Mouse (Mus musculus): ENCODE measurements at regions not wholly inside any gene's neighbourhood (a gene's known extent, or its start where the extent isn't known, plus 50 kb on each side); places are given as distances from the start of the nearest gene placed in this dataset.
"Not testable (repeated sequence)": the region's sequence is repeated elsewhere in the genome, so short reads cannot be mapped to it uniquely, and the experiment has no call there.

DNA sequence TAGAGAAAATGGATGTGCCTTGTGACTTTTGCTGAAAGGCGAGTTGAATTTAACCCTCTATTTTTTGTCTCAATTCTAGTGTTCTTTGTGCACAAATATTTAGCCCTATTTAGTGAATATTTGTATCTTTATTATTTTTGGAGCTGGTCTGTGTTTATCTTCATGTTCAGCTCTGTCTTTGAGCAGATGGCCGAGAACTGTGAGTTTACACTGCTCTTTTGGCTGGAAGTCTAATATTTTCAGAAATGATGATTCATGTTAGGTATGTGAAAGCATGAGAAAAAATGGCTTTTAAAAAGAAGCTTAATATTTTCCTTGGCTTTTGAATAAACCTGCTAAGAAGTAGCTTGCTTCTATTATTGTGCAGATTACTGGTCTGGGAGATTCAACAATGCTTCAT, 505.4 kb downstream of the Sema5a start:
- DNase-seq (ENCODE audit: low read depth, low spot score), result no peak

DNA sequence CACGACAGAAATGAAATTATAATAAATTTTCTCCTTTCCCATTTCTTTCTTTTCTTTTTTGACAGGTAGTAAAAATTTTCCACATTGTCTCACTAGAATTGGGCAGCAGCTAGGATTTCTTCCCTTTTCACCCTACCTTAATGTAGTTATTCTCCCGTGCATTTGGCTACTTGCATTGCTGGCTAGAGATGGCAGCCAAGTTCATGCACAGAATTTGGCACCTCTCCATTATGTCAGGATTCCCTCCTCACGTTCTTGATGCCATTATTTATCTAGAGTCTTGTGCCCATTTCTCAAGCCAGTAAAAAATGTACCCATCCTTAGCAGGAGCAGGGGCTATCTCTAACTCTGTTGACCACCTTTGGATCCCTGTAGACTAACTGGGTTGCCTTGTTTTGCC, 507.4 kb downstream of the Sema5a start:
- no peak for DNase-seq (ENCODE audit: low read depth, low spot score)

DNA sequence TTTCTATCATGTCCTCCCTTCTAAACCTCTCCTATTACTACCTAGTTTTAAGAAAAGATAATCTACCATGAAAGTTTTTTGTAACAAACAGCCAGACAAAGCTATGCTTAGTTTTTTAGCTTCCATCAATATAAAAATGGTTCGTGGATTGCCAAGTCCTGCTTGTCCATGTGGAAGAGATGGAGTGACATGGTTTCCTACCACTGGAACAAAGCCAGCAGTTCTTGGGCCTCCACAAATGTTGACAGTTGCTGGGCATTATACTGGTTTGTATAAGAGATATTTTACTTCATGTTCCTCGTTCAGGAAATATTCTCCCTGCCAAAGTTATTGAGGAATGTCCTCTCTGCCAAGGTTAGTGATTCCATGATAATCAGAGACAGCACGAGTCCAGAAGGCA, 515.5 kb downstream of the Sema5a start:
- no peak for DNase-seq (ENCODE audit: low read depth, low spot score)

DNA sequence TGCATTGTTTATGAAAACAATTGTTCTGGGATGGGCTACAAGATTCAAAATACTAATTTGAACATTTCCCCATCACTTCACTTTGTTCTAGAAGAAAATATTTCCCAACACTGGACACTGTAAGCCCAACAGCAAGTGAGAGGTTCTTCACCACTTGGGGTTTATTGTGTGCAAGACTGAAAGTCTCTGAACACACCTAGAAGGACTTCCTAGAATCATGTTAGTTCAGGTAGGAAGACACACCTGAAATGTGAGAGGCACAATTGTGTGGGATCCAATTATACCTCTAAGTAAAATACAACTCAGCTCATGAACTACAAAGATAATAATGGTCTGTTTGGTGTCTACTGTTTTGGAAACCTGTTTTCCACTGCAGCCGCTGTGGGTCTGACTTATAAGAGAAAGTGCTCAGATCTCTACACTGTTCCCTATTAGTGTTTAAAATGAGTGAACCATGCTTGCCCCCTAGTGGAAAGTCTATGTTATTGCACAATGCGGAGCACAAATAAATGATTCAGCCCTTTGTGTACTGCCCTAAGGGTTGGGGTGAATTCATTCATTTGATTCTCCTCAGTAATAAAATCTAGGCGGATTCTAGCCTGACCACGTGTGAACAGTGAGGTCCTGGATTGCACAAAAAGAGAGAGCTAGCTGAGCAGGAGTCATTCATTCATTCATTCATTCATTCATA, 521.5 kb downstream of the Sema5a start:
- DNase-seq (ENCODE audit: low read depth, low spot score), result peak; percentile 40

DNA sequence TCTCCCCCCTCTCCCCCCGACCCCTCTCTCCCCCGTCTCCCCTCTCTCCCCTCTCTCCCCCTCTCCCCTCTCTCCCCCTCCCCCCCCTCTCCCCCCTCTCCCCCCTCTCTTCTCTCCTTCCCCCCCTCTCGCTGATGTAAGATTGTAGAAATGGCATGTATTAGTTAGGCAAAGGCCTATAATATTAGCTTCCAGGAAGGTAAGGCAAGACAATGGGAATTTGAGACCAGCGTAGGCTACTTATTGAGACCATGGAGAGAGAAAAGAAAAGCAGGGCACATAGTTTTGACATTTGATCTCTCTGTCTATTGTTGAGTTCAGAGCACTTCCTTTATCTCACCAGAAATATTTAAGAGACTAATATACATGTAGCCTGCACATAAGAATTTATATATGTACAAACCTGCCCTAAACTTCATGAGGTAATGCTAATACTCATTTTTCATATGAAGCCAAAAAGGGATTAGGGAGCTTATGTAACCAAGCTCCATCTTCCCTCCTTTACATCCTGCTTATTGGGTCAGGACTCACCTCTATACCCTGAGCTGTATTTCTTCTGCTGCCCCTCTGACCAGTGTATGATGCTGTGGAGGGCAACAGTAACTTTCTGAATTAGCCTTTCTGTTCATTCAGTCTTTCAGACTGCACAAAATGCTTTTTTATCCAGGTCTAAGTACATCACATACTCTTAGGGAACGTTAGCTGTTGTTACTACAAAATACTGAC, 522.3 kb downstream of the Sema5a start:
- no peak for DNase-seq (ENCODE audit: low read depth, low spot score)

DNA sequence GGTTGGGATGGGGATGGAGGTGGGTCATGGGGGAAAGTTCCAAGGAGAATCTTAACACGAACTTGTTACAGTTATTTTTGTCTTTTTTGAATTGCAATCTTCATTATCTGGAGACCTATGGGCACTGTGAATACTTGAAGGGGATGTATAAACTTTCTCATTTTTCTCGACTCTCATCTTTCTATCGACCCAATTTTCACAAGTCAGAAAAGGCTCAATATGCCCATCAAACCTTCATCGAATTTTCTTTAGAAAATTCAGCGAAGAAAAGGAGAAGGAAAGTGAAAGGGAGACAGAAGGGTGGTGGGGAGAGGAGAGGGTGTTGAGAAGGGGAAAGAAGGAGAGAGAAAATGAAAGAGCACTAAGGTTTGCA, 533.6 kb downstream of the Sema5a start:
- DNase-seq (ENCODE audit: low read depth, low spot score), result not testable (repeated sequence)

DNA sequence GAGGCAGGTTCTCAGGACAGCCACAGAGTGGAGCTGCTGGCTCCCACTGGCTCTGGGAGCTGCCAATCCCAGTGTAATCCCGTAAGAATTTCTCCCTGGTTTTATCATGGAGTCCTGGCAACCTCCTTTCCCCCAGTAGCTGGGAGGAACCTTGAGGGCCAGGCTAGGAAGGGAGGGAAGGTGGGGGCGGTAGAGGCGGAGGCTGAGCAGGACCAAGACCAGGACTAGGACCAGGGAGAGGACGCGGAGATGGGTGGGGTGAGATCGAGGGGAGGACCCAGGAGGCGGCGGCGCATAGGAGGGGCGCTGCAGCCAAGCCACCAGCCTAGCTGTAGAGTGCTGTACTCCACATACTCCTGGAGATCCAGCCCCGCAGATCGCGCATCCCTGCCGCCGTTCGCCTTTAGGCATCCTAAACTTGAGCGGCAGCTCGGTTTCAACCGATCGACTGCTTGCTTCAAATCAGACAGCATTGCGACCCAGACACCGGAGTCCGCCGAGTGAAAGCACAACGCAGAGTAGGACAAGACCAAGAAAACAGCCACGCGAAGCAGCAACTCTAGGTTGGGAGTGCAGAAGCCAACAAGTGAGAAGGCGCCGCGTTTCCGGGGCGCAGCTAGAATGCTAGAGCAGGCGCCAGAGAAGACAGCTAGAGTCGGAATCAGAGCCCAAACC, 534.1 kb downstream of the Sema5a start:
- peak; percentile 51 for DNase-seq (ENCODE audit: low read depth, low spot score)

DNA sequence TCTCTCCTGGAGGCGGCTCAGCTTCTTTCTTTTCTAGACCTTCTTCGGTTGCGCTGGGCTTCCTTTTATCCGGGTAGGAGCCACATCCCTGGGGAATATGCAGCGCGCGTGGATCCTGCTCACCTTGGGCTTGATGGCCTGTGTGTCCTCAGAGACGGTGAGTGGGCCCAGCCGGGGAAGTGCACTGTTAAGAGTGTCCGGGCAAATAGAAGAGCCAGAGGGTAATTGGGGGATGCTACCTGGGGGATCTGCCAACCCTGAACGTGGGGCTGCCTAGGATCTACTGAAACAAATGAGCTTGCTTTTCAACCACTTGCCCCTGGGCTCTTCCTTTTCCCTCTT, 534.6 kb downstream of the Sema5a start:
- not testable (repeated sequence) for DNase-seq (ENCODE audit: low read depth, low spot score)

DNA sequence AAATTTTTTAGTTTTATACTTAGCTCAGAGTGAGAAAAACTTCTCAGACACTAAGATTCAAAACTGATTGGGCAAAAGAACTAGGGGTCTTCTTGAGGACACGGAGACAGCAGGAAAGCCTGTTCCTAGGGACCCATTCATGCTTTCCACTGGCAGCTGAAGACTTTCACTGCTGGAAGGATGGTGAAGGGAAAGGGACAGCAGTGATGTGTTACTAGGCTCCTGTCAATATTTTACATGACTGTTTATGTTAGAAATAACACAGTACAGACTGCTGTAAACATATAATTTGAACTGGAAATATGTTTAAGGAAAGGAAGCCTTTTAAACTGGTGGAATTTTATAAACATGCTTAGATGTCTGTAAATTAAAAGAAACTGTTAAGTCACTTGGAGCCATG, 537.0 kb downstream of the Sema5a start:
- not testable (repeated sequence) for DNase-seq (ENCODE audit: low read depth, low spot score)

DNA sequence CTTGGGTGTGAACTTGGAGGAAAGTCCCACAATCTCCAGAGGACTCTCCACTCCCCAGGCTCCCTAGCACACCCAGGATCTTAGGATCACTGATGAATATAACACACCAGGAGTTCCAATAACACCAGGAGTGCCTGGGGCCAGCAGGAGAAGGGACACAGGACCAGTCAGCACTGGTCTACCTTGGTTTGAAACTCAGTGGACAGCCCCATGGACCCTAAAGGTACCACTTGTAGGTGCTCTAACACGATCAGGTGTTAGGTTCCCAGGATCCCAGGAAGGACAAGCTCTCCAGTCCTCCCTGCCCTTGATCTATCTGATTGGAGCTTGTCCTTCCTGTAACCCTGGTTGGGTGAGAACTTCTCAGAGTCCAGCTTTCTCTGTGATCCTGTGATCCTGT, 554.6 kb downstream of the Sema5a start:
- no peak for DNase-seq (ENCODE audit: low read depth, low spot score)

DNA sequence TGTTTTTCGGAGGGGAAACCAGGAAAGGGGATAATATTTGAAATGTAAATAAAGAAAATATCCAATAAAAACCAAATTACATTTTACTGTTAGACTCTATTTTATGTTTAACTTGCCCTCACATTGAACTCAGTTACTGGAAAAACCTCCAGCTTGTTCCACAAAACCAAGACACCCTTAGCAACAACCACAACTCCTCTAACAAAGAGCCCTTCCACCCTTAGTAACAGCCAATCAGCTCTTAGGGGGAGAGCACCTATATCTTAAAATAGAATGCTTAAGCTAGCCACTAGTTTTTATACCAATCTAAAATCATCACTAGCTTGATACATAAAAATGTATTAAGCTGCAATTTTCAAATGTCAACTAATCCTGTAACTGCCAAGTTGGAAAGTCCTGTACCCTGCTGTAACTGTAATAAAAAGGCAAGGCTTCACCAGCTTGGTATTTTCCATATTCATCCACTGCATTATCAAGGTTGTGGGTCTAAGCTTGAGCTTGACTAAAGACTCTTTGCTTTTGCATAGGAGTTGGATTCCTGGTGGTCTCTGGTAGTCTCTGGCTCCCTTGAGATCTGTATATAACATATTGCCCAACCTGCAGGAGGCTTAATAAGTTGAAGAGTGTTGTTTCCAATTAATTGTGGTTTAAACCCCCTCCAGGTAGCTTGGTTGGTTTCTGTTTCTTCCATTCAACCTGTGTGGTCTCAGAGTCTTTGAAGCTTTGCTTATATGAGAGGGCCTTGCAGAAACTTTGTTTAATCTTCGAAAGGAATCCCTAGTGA, 566.4 kb downstream of the Sema5a start:
- DNase-seq (ENCODE audit: low read depth, low spot score), result no peak

DNA sequence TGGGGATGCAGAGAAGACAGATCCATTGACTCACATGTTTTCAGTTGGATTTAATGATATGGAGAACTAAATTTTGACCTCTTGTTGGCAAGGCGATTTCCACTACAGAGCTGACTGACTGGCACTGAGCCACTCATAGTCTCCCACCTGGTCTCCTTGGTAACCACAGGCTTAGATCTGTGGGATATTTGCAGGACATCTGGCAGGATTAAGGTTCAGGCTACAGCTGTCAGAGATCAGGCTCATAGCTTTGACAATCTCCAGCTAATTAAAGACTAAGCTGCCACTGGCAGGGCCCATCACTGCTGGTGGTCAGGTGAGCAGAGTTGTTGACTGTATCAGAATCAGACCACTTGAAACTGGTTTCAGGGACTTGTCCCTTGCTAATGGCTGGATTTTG, 595.4 kb downstream of the Sema5a start:
- DNase-seq (ENCODE audit: low read depth, low spot score), result no peak
